Mouse (Mus musculus) forebrain, postnatal 0 days (tissue): Measurements from ENCODE around the gene Antxr1. TPM values are rescaled to one million over a fixed set of nuclear protein-coding genes. Genes with fewer than 3 reads are reported as not detected.
A peak's percentile ranks its signal among the peaks of the same experiment; 100 is the strongest.

Source experiments
- ATAC-seq: fragments of 200-750 bp; cut with Nextera tagmentation; 2 replicates; pipeline ENCODE4 v1.8.0; 2017; ENCODE audit warnings: mild to moderate bottlenecking, moderate library complexity
- DNase-seq: peaks from one replicate; pipeline ENCODE4 v3.0.0-alpha.2; 2015
- H3K27ac ChIP-seq: fragments of 300-500 bp; sonication (generic); 2 replicates; pipeline ENCODE4 v1.5.1; 2014; ENCODE audit warnings: low read depth, mild to moderate bottlenecking, antibody characterized with exemption, low read length, moderate library complexity, mixed read lengths
- H3K27me3 ChIP-seq: fragments of 300-500 bp; sonication (generic); 2 replicates; pipeline ENCODE4 v1.6.1; 2014; ENCODE audit warnings: mild to moderate bottlenecking, low read length, mixed read lengths; ENCODE audit not compliant: insufficient read depth
- H3K36me3 ChIP-seq: fragments of 300-500 bp; sonication (generic); 2 replicates; pipeline ENCODE4 v1.6.1; 2014; ENCODE audit warnings: mild to moderate bottlenecking, moderate library complexity; ENCODE audit not compliant: insufficient read depth
- H3K4me1 ChIP-seq: fragments of 300-500 bp; sonication (generic); 2 replicates; pipeline ENCODE4 v1.6.1; 2014; ENCODE audit warnings: antibody characterized with exemption; ENCODE audit not compliant: insufficient read depth
- H3K4me2 ChIP-seq: fragments of 300-500 bp; sonication (generic); 2 replicates; pipeline ENCODE4 v1.6.1; 2014; ENCODE audit warnings: low read depth, mild to moderate bottlenecking, moderate library complexity
- H3K4me3 ChIP-seq: fragments of 300-500 bp; sonication (generic); 2 replicates; pipeline ENCODE4 v1.5.1; 2014; ENCODE audit warnings: low read depth, low read length, mixed read lengths
- H3K9ac ChIP-seq: fragments of 300-500 bp; sonication (generic); 2 replicates; pipeline ENCODE4 v1.6.1; 2014; ENCODE audit warnings: mild to moderate bottlenecking
- H3K9me3 ChIP-seq: fragments of 300-500 bp; sonication (generic); 2 replicates; pipeline ENCODE4 v1.6.1; 2016; ENCODE audit warnings: low read length
- CTCF ChIP-seq: sonication (generic); IDR thresholded peaks from 2 replicates; pipeline ENCODE4 v1.5.1; 2016; ENCODE audit warnings: antibody characterized with exemption, control low read depth, low read depth
- WGBS: fragments of 180-500 bp; shearing (Covaris S2); extraction: QIAGEN DNeasy Blood & Tissue Kit; methylation state at CpG from one replicate; pipeline ENCODE4 v1.1.7; 2014; 5-methylcytosine and 5-hydroxymethylcytosine counted together
- polyA plus RNA-seq: library from polyadenylated mRNA; unstranded; fragments of >200 nt; fragmentation: Nextera tagmentation; extraction: Ambion mirVana; gene quantifications from 2 replicates; pipeline ENCODE4 v1.2.1, GENCODE M21; 2015
- total RNA-seq: library from RNA; depleted of rRNA; stranded (reverse); fragments of >200 nt; gene quantifications from 2 replicates; pipeline ENCODE4 v1.2.3, GENCODE M21; 2014

The Antxr1 gene
- total and polyA plus RNA-seq, 2 experiments from 2014 or later: 1.8 to 13.2 TPM

DNA sequence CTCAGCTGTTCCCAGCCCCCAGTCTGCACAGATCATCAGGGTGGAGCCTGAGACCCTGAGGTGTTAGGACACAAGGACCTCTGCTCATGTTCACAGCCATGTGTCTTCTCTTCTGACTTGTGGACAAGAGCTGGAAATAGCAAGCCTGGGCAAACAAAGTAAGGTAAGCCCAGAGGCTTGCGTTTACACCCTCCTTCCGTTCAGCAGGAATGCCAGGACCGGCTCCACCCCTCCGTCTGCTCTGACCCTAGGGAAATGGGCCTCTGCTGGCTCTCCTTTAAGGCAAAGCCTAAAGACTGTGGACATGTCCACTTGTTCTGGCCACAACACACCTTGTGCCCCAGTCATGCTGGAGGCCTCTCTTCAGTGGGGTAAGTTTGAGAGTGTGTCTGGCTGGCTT, 215.6 kb downstream of the Antxr1 start:
- H3K9me3 ChIP-seq: no peaks in the 10 kb centered on the region
- no peak overlapping the region for H3K4me2 ChIP-seq
- 83% methylated on average over 4 of the region's 4 CpGs for WGBS
- H3K4me3 ChIP-seq: no peak overlapping the region
- H3K27ac ChIP-seq: no peak overlapping the region
- ATAC-seq (no peak), DNase-seq (no peak)
- no peaks in the 10 kb centered on the region for H3K27me3 ChIP-seq
- no peaks in the 10 kb centered on the region for H3K36me3 ChIP-seq
- TF ChIP-seq CTCF: no peak
- H3K4me1 ChIP-seq: no peaks in the 10 kb centered on the region
- no peak overlapping the region for H3K9ac ChIP-seq

DNA sequence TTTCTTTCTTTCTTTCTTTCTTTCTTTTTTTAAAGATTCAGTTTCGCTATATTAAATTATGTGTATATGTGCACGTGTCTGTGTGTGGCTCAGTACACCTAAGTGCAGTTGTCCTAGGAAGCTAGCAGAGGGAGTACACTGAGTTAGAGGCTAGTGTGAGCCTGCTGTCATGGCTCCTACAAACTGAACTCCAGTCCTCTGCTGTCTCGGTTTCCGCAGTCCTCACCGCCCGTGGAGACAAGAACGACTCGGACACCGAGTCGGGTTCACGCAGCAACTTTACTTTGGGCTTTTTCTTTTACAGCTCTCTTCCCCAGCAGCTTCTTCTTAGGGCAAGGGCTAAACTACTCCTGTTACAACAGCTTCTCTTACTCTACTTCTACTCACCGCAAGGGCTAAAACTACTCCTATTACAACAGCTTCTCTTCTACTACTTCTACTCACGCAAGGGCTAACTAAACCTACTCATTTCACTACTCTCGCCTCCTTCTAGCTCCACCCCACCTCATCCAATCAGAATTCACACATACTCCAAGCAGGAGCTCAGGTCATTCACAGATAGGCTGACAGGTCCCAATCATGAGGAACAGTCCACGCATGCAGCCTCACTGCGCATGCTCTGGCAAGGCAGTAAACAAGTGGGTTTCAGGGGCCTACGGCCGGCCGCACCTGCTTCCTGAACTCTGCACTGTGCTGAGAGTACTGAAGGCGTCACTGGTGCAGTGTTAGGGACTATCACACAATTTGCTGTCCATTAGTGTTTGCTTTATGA, 216.4 kb downstream of the Antxr1 start:
- no peak overlapping the region for H3K27ac ChIP-seq
- DNase-seq (no peak), ATAC-seq (no peak)
- no peak overlapping the region for H3K4me2 ChIP-seq
- H3K36me3 ChIP-seq: no peaks in the 10 kb centered on the region
- H3K4me3 ChIP-seq: no peak overlapping the region
- no peaks in the 10 kb centered on the region for H3K9me3 ChIP-seq
- H3K9ac ChIP-seq: no peak overlapping the region
- TF ChIP-seq CTCF: no peak
- no peaks in the 10 kb centered on the region for H3K27me3 ChIP-seq
- H3K4me1 ChIP-seq: no peaks in the 10 kb centered on the region
- 93% methylated on average over 20 of the region's 20 CpGs for WGBS

DNA sequence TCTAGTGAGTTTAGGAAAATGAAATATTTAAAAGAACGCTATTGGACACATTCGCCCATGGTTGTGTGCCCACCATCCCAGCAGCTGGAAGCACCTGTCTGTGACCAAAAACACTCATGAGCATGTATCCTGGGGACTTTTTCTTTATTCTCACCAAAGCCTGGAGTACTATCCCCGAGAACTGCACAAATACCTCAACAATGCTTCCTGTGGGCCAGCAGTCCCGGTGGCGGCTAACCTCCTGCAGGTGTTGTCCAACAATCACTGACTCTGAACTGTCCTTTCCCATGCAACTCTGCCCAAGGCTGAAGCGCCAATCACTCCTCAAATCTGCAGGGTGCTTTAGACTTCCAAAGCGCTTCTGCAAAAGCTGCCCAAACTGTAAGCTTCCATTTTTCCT, 219.0 kb downstream of the Antxr1 start:
- H3K9me3 ChIP-seq: no peaks in the 10 kb centered on the region
- no peaks in the 10 kb centered on the region for H3K36me3 ChIP-seq
- ATAC-seq (no peak), DNase-seq (no peak)
- H3K4me1 ChIP-seq: no peaks in the 10 kb centered on the region
- no peak overlapping the region for H3K4me3 ChIP-seq
- H3K27ac ChIP-seq: no peak overlapping the region
- TF ChIP-seq CTCF: no peak
- WGBS: 83% methylated on average over 7 of the region's 7 CpGs
- no peak overlapping the region for H3K4me2 ChIP-seq
- H3K27me3 ChIP-seq: no peaks in the 10 kb centered on the region
- H3K9ac ChIP-seq: no peak overlapping the region

DNA sequence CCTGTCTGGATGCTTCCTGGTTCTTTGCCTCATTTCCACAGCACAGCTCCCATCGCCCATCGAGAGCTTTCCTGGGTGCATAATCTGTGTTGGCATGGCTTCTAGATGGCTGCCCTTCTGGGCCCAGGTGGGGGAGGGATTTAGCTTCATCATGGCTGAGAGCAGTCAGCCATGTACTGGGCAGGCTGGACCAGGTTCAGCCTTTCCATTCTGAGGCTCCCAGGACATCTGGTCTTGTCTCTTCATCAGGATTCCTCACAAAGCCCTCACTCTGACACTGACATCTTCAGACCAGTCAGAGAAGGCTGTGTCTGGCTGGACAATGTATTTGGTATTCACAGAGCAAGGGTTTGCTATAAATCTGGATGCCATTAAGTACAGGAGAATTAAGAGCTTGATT, 219.6 kb downstream of the Antxr1 start:
- Histone ChIP-seq H3K4me1 (no peaks in the 10 kb centered on the region), H3K9me3 (no peaks in the 10 kb centered on the region), H3K9ac (no peak overlapping the region), H3K4me2 (no peak overlapping the region), H3K36me3 (no peaks in the 10 kb centered on the region), H3K27ac (no peak overlapping the region), H3K4me3 (no peak overlapping the region), H3K27me3 (no peaks in the 10 kb centered on the region)
- WGBS: 79% methylated on average over 2 of the region's 2 CpGs
- no peak for DNase-seq
- TF ChIP-seq CTCF: no peak
- no peak for ATAC-seq

DNA sequence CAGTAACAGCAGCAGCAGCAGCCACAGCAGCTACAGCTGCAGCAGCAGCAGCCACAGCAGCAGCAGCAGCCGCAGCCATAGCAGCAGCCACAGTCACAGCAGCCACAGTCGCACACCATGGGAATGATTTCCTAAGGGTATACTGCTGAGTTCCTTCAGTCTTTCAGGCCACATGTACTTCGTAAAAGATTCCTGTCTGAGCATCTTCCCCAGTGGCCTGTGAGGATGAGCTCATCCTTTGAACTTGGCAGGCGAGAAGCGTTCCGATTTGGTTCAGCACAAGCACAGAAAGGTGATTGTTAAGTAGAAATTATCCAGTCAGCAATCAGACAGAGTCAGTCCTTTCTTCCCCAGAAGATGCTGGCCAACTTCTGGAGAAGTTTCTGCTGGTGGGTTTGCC, 223.5 kb downstream of the Antxr1 start:
- Histone ChIP-seq H3K27ac (no peak overlapping the region), H3K27me3 (no peaks in the 10 kb centered on the region), H3K4me3 (no peak overlapping the region), H3K9ac (no peak overlapping the region), H3K9me3 (no peaks in the 10 kb centered on the region), H3K4me2 (no peak overlapping the region), H3K4me1 (no peaks in the 10 kb centered on the region), H3K36me3 (no peaks in the 10 kb centered on the region)
- no peak for TF ChIP-seq CTCF
- ATAC-seq: no peak
- DNase-seq: no peak
- 72% methylated on average over 6 of the region's 6 CpGs for WGBS

DNA sequence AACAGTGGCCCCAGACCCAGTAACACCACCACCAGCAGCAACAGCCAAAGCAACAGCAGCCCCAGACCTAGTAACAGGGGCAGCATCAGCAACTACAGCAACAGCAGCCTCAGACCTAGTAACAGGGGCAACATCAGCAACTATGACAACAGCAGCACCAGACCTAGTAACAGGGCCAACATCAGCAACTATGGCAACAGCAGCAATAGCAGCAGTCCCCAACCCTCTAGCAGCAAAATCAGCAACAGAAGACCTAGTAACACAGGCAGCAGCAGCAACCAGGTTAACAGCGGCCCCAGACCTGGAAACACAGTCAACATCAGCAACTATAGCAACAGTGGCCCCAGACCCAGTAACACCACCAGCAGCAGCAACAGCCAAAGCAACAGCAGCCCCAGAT, 224.1 kb downstream of the Antxr1 start:
- Histone ChIP-seq H3K9me3 (no peaks in the 10 kb centered on the region), H3K27me3 (no peaks in the 10 kb centered on the region), H3K4me1 (no peaks in the 10 kb centered on the region), H3K9ac (no peak overlapping the region), H3K4me2 (no peak overlapping the region), H3K4me3 (no peak overlapping the region), H3K27ac (no peak overlapping the region), H3K36me3 (no peaks in the 10 kb centered on the region)
- ATAC-seq (peak; percentile 82), DNase-seq (peak; percentile 19)
- no peak for TF ChIP-seq CTCF
- WGBS: 86% methylated on average over 1 of the region's 1 CpGs

DNA sequence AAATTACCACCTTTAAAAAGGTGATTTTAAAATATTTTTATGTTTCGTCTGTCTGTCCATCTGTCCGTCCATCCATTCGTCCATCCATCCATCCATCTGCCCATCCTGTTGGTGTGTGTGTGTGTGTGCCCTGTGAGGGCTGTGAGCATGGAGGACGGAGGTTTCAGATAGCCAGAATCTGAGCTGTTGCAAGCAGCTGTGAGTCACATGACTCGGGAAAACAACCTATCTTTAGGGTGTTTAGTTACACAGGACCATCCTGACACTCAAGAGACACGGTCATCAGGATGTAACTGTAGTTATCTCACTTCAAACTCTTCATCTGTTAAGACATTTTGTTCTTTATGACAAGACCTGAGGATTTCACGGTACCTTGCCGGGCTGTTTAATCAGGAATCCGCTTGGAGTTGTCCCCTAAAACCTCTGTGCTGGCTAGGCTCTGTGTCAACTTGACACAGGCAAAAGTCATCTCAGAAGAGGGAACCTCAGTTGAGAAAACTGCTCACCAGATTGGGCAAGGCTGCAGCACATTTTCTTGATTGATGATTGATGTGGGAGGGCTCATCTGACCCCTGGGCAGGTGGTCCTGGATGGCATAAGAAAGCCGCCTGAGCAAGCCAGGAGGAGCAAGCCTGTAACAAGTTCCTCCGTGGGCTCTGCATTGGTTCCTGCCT, 231.4 kb downstream of the Antxr1 start, which contains the start of gene D6Ertd527e:
Gene D6Ertd527e, plus strand, starts transcription at position 624 of the 674 bp plus-strand sequence.
- WGBS: 91% methylated on average over 11 of the region's 11 CpGs
- Histone ChIP-seq H3K4me1 (peaks cover 9% of the 10 kb centered on the region), H3K9ac (no peak within 1 kb of the TSS), H3K9me3 (no peaks in the 10 kb centered on the region), H3K27me3 (no peaks in the 10 kb centered on the region), H3K4me3 (no peak within 1 kb of the TSS), H3K4me2 (no peak within 1 kb of the TSS), H3K36me3 (no peaks in the 10 kb centered on the region), H3K27ac (no peak within 1 kb of the TSS)
- ATAC-seq (no peak), DNase-seq (no peak)
- no peak for TF ChIP-seq CTCF
